Mouse (Mus musculus): ENCODE data around the gene Shd. TPM values are rescaled to one million over a fixed set of nuclear protein-coding genes. Genes with fewer than 3 reads are reported as not detected.

The Shd gene
- polyA plus RNA-seq, 1 experiment from 2014 or later, result 0.18 TPM

- ATAC-seq (ENCODE audit: low read depth), result no peak
- Histone ChIP-seq H3K27ac (ENCODE audit: low read length) (no peak overlapping the region), H3K4me3 (ENCODE audit: low read depth, low read length) (no peak overlapping the region), H3K36me3 (ENCODE audit: control insufficient read depth, insufficient read depth) (no peaks in the 10 kb centered on the region; the same call in none of the 2 replicates), H3K4me1 (ENCODE audit: control insufficient read depth, low read depth, low read length) (peaks cover 5% of the 10 kb centered on the region), H3K9ac (ENCODE audit: low read depth, low read length) (no peak overlapping the region), H3K4me2 (ENCODE audit: low read depth, low read length) (no peak overlapping the region), H3K27me3 (ENCODE audit: control insufficient read depth, insufficient read depth, low read depth, low read length) (peaks cover 10% of the 10 kb centered on the region), H3K9me3 (replicated peaks; ENCODE audit: control insufficient read depth, low read length) (no peaks in the 10 kb centered on the region)
- WGBS (ENCODE audit: insufficient replicate concordance), result 63% methylated on average over 9 of the region's 9 CpGs
Observed at GRCm38 (mm10) chr17:55964996-55965395, 5.3 kb upstream of the Shd start.

GRCm38 (mm10) chr17:55967186-55967585, 3.1 kb upstream of the Shd start:
- no peaks in the 10 kb centered on the region; the same call in none of the 2 replicates for H3K36me3 ChIP-seq (ENCODE audit: control insufficient read depth, insufficient read depth)
- WGBS (ENCODE audit: insufficient replicate concordance), result 79% methylated on average over 4 of the region's 4 CpGs
- no peaks in the 10 kb centered on the region; the same call in 1 of the 2 replicates for H3K4me1 ChIP-seq (ENCODE audit: control insufficient read depth, low read depth, low read length)
- H3K9ac ChIP-seq (ENCODE audit: low read depth, low read length), result no peak overlapping the region
- H3K4me3 ChIP-seq (ENCODE audit: low read depth, low read length), result no peak overlapping the region
- H3K27ac ChIP-seq (ENCODE audit: low read length), result no peak overlapping the region
- ATAC-seq (ENCODE audit: low read depth), result no peak
- no peaks in the 10 kb centered on the region for H3K9me3 ChIP-seq (replicated peaks; ENCODE audit: control insufficient read depth, low read length)
- no peak overlapping the region for H3K4me2 ChIP-seq (ENCODE audit: low read depth, low read length)
- H3K27me3 ChIP-seq (ENCODE audit: control insufficient read depth, insufficient read depth, low read depth, low read length), result peaks cover 31% of the 10 kb centered on the region

GRCm38 (mm10) chr17:55968210-55968609, 2.1 kb upstream of the Shd start:
- H3K27me3 ChIP-seq (ENCODE audit: control insufficient read depth, insufficient read depth, low read depth, low read length), result peaks cover 31% of the 10 kb centered on the region

GRCm38 (mm10) chr17:55969560-55969959, 707 bp upstream of the Shd start:
- no peak overlapping the region for H3K27ac ChIP-seq (ENCODE audit: low read length)
- H3K9me3 ChIP-seq (replicated peaks; ENCODE audit: control insufficient read depth, low read length), result no peaks in the 10 kb centered on the region
- no peaks in the 10 kb centered on the region for H3K4me1 ChIP-seq (ENCODE audit: control insufficient read depth, low read depth, low read length)
- H3K4me2 ChIP-seq (ENCODE audit: low read depth, low read length), result no peak overlapping the region
- 46% methylated on average over 14 of the region's 14 CpGs for WGBS (ENCODE audit: insufficient replicate concordance)
- no peak overlapping the region for H3K9ac ChIP-seq (ENCODE audit: low read depth, low read length)
- H3K27me3 ChIP-seq (ENCODE audit: control insufficient read depth, insufficient read depth, low read depth, low read length), result peaks cover 31% of the 10 kb centered on the region
- H3K36me3 ChIP-seq (ENCODE audit: control insufficient read depth, insufficient read depth), result no peaks in the 10 kb centered on the region; the same call in none of the 2 replicates
- ATAC-seq (ENCODE audit: low read depth), result no peak
- no peak overlapping the region for H3K4me3 ChIP-seq (ENCODE audit: low read depth, low read length)

More at GRCm38 (mm10) chr17:55968210-55968609, 2.1 kb upstream of the Shd start:
- H3K4me2 ChIP-seq (ENCODE audit: low read depth, low read length), result no peak overlapping the region
- H3K27ac ChIP-seq (ENCODE audit: low read length), result no peak overlapping the region
- no peaks in the 10 kb centered on the region for H3K9me3 ChIP-seq (replicated peaks; ENCODE audit: control insufficient read depth, low read length)
- H3K4me3 ChIP-seq (ENCODE audit: low read depth, low read length), result no peak overlapping the region
- no peaks in the 10 kb centered on the region; the same call in none of the 2 replicates for H3K36me3 ChIP-seq (ENCODE audit: control insufficient read depth, insufficient read depth)
- no peaks in the 10 kb centered on the region for H3K4me1 ChIP-seq (ENCODE audit: control insufficient read depth, low read depth, low read length)
- ATAC-seq (ENCODE audit: low read depth), result no peak
- 63% methylated on average over 7 of the region's 7 CpGs for WGBS (ENCODE audit: insufficient replicate concordance)
- no peak overlapping the region for H3K9ac ChIP-seq (ENCODE audit: low read depth, low read length)

GRCm38 (mm10) chr17:55971453-55971852, 1.2 kb downstream of the Shd start:
- H3K27ac ChIP-seq (ENCODE audit: low read length), result no peak overlapping the region
- no peaks in the 10 kb centered on the region; the same call in 1 of the 2 replicates for H3K36me3 ChIP-seq (ENCODE audit: control insufficient read depth, insufficient read depth)
- no peak overlapping the region for H3K4me3 ChIP-seq (ENCODE audit: low read depth, low read length)
- no peaks in the 10 kb centered on the region for H3K4me1 ChIP-seq (ENCODE audit: control insufficient read depth, low read depth, low read length)
- 28% methylated on average over 22 of the region's 22 CpGs for WGBS (ENCODE audit: insufficient replicate concordance)
- H3K9ac ChIP-seq (ENCODE audit: low read depth, low read length), result no peak overlapping the region
- H3K27me3 ChIP-seq (ENCODE audit: control insufficient read depth, insufficient read depth, low read depth, low read length), result peaks cover 31% of the 10 kb centered on the region
- H3K4me2 ChIP-seq (ENCODE audit: low read depth, low read length), result no peak overlapping the region
- H3K9me3 ChIP-seq (replicated peaks; ENCODE audit: control insufficient read depth, low read length), result no peaks in the 10 kb centered on the region
- no peak for ATAC-seq (ENCODE audit: low read depth)

GRCm38 (mm10) chr17:55976255-55976862, 6.1 kb downstream of the Shd start:
- no peaks in the 10 kb centered on the region for H3K36me3 ChIP-seq (ENCODE audit: control insufficient read depth, insufficient read depth)
- no peak overlapping the region for H3K9ac ChIP-seq (ENCODE audit: low read depth, low read length)
- H3K4me1 ChIP-seq (ENCODE audit: control insufficient read depth, low read depth, low read length), result peaks cover 3% of the 10 kb centered on the region
- no peak overlapping the region; the same call in 1 of the 2 replicates for H3K4me2 ChIP-seq (ENCODE audit: low read depth, low read length)
- H3K4me3 ChIP-seq (ENCODE audit: low read depth, low read length), result no peak overlapping the region
- H3K27ac ChIP-seq (ENCODE audit: low read length), result no peak overlapping the region
- H3K9me3 ChIP-seq (replicated peaks; ENCODE audit: control insufficient read depth, low read length), result no peaks in the 10 kb centered on the region
- H3K27me3 ChIP-seq (ENCODE audit: control insufficient read depth, insufficient read depth, low read depth, low read length), result peaks cover 8% of the 10 kb centered on the region
- peak; percentile 67 for ATAC-seq (ENCODE audit: low read depth)
- 14% methylated on average over 13 of the region's 13 CpGs for WGBS (ENCODE audit: insufficient replicate concordance)

GRCm38 (mm10) chr17:55977301-55977700, 7.0 kb downstream of the Shd start:
- H3K9ac ChIP-seq (ENCODE audit: low read depth, low read length), result no peak overlapping the region
- no peaks in the 10 kb centered on the region; the same call in 1 of the 2 replicates for H3K27me3 ChIP-seq (ENCODE audit: control insufficient read depth, insufficient read depth, low read depth, low read length)
- no peaks in the 10 kb centered on the region for H3K36me3 ChIP-seq (ENCODE audit: control insufficient read depth, insufficient read depth)
- H3K9me3 ChIP-seq (replicated peaks; ENCODE audit: control insufficient read depth, low read length), result no peaks in the 10 kb centered on the region
- no peak overlapping the region for H3K27ac ChIP-seq (ENCODE audit: low read length)
- H3K4me2 ChIP-seq (ENCODE audit: low read depth, low read length), result no peak overlapping the region
- peaks cover 3% of the 10 kb centered on the region for H3K4me1 ChIP-seq (ENCODE audit: control insufficient read depth, low read depth, low read length)
- ATAC-seq (ENCODE audit: low read depth), result peak; percentile 59
- WGBS (ENCODE audit: insufficient replicate concordance), result 38% methylated on average over 3 of the region's 3 CpGs
- no peak overlapping the region for H3K4me3 ChIP-seq (ENCODE audit: low read depth, low read length)

- no peak within 1 kb of the TSS for H3K9ac ChIP-seq (ENCODE audit: low read depth, low read length)
- WGBS (ENCODE audit: insufficient replicate concordance), result 8% methylated on average over 35 of the region's 35 CpGs
- no peak within 1 kb of the TSS for H3K4me3 ChIP-seq (ENCODE audit: low read depth, low read length)
- no peaks in the 10 kb centered on the region for H3K9me3 ChIP-seq (replicated peaks; ENCODE audit: control insufficient read depth, low read length)
- H3K36me3 ChIP-seq (ENCODE audit: control insufficient read depth, insufficient read depth), result no peaks in the 10 kb centered on the region
- no peak within 1 kb of the TSS for H3K27ac ChIP-seq (ENCODE audit: low read length)
- no peak within 1 kb of the TSS for H3K4me2 ChIP-seq (ENCODE audit: low read depth, low read length)
- H3K4me1 ChIP-seq (ENCODE audit: control insufficient read depth, low read depth, low read length), result no peaks in the 10 kb centered on the region
- peaks cover 18% of the 10 kb centered on the region for H3K27me3 ChIP-seq (ENCODE audit: control insufficient read depth, insufficient read depth, low read depth, low read length)
- ATAC-seq (ENCODE audit: low read depth), result no peak
Observed at GRCm38 (mm10) chr17:55986030-55986961, 16.0 kb downstream of the Shd start, which contains the start of gene Fsd1. Gene Fsd1, plus strand, starts transcription at chr17:55986509.
